Mouse (Mus musculus) G1E (cell line): ENCODE results near the gene Sorbs2. TPM values are rescaled to one million over a fixed set of nuclear protein-coding genes. Genes with fewer than 3 reads are reported as not detected.

Experiments used
- ATAC-seq: 2 replicates; pipeline ENCODE4 v1.8.0; 2016; ENCODE audit warnings: mild to moderate bottlenecking; ENCODE audit not compliant: insufficient number of reproducible peaks, poor library complexity, low FRiP score, severe bottlenecking; ENCODE audit errors: extremely low read depth
- DNase-seq: peaks from one replicate; pipeline ENCODE4 v3.0.0; 2012; ENCODE audit warnings: low spot score
- H3K27me3 ChIP-seq: 2 replicates; pipeline ENCODE4 v1.6.1; 2012; ENCODE audit warnings: mild to moderate bottlenecking, low read length, inconsistent platforms; ENCODE audit not compliant: insufficient read depth
- H3K36me3 ChIP-seq: replicated peaks from 2 replicates; pipeline ENCODE3; 2012; ENCODE audit warnings: mild to moderate bottlenecking, inconsistent platforms
- H3K4me1 ChIP-seq: 2 replicates; pipeline ENCODE4 v1.6.1; 2012; ENCODE audit warnings: low read depth, low read length, inconsistent platforms, mixed read lengths; ENCODE audit not compliant: insufficient read depth
- H3K4me3 ChIP-seq: 2 replicates; pipeline ENCODE4 v1.5.1; 2012; ENCODE audit warnings: low read depth, mild to moderate bottlenecking, inconsistent platforms, low read length, moderate library complexity, mixed read lengths
- H3K9me3 ChIP-seq: replicated peaks from 2 replicates; pipeline ENCODE4 v1.6.1; 2012; ENCODE audit warnings: inconsistent platforms
- CTCF ChIP-seq: IDR thresholded peaks from 2 replicates; pipeline ENCODE4 v1.5.1; 2012; ENCODE audit warnings: low read depth, low read length, inconsistent platforms, mixed read lengths
- GATA1 ChIP-seq: IDR thresholded peaks from 2 replicates; pipeline ENCODE4 v1.6.1; 2012; ENCODE audit warnings: borderline replicate concordance, low read length, inconsistent platforms, mixed read lengths
- GATA2 ChIP-seq: IDR thresholded peaks from 2 replicates; pipeline ENCODE4 v1.6.1; 2012; ENCODE audit warnings: low read depth, low read length, inconsistent platforms, borderline replicate concordance
- POLR2AphosphoS5 ChIP-seq: IDR thresholded peaks from 2 replicates; pipeline ENCODE4 v1.6.1; 2012; ENCODE audit warnings: low read depth, low read length, inconsistent platforms; ENCODE audit not compliant: insufficient replicate concordance
- TAL1 ChIP-seq: conservative IDR thresholded peaks from 2 replicates; pipeline ENCODE4 v1.6.1; 2012; ENCODE audit warnings: low read depth, low read length, inconsistent platforms, mixed read lengths
- polyA plus RNA-seq: library from polyadenylated mRNA; stranded (reverse); fragments of >175 nt; gene quantifications from 2 replicates; pipeline ENCODE4 v1.2.3, GENCODE M21; 2012
- total RNA-seq, 2 experiments: library from RNA; stranded (forward) in 1 of 2; stranded (reverse) in 1 of 2; fragments of 200-1000 nt in 1 of 2; fragments of >200 nt in 1 of 2; fragmentation: Nextera tagmentation in 1 of 2; gene quantifications; 2 replicates each; pipeline ENCODE4 v1.2.3; 2014 to 2017

Sorbs2 gene
- not detected in 2 replicates for total RNA-seq (2014; fragmentation: Nextera tagmentation)
- 0.23 and 0.49 TPM in 2 replicates for total RNA-seq (2017)
- polyA plus RNA-seq: not detected in 2 replicates

- DNase-seq (no peak), ATAC-seq (no peak)
- Histone ChIP-seq H3K36me3 (no peaks in the 10 kb centered on the region), H3K4me3 (no peak within 1 kb of the TSS), H3K4me1 (no peaks in the 10 kb centered on the region), H3K27me3 (no peaks in the 10 kb centered on the region), H3K9me3 (peaks cover 26% of the 10 kb centered on the region)
- TF ChIP-seq POLR2AphosphoS5: no peak
- TF ChIP-seq CTCF: no peak
- TF ChIP-seq GATA2: no peak
- TF ChIP-seq TAL1: no peak
- TF ChIP-seq GATA1: no peak
Measured at GRCm38 (mm10) chr8:45507634-45508321, at the start of gene Sorbs2. Sorbs2 (plus strand) TSS chr8:45507788.

DNA sequence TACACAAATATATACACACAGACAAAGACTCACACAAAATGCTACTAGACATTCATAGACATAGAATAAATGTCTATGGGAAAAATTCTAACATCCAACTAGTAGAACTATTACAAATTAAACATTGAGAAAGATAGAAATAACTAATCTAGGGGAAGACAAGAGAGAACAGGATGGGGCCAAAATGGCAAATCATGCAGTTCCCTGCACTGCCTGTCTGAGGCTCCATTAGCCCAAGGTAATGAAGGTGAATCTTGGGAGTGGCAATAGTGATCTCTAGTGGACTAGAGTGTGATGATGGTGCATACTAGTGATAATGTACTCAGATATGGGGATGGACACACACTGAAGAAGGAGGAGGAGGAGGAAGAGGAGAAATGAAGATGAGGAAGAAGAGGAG lies 49.7 kb upstream of the Sorbs2 start:
- DNase-seq: no peak
- ATAC-seq: no peak
- Histone ChIP-seq H3K36me3 (no peaks in the 10 kb centered on the region), H3K9me3 (peaks cover 17% of the 10 kb centered on the region), H3K27me3 (no peaks in the 10 kb centered on the region), H3K4me3 (no peak overlapping the region), H3K4me1 (no peaks in the 10 kb centered on the region)
- TF ChIP-seq GATA1: no peak
- no peak for TF ChIP-seq TAL1
- no peak for TF ChIP-seq POLR2AphosphoS5
- no peak for TF ChIP-seq GATA2
- TF ChIP-seq CTCF: no peak

GRCm38 (mm10) chr8:45469006-45469405 lies 38.6 kb upstream of the Sorbs2 start:
- TF ChIP-seq TAL1 (no peak), GATA2 (no peak), GATA1 (no peak), CTCF (no peak), POLR2AphosphoS5 (no peak)
- Histone ChIP-seq H3K36me3 (no peaks in the 10 kb centered on the region), H3K4me1 (no peaks in the 10 kb centered on the region), H3K9me3 (peaks cover 7% of the 10 kb centered on the region; the same call in 1 of the 2 replicates), H3K27me3 (no peaks in the 10 kb centered on the region), H3K4me3 (no peak overlapping the region)
- DNase-seq (no peak), ATAC-seq (no peak)

GRCm38 (mm10) chr8:45469507-45470178 lies 37.9 kb upstream of the Sorbs2 start:
- Histone ChIP-seq H3K27me3 (no peaks in the 10 kb centered on the region), H3K36me3 (no peaks in the 10 kb centered on the region), H3K9me3 (peaks cover 7% of the 10 kb centered on the region; the same call in 1 of the 2 replicates), H3K4me1 (no peaks in the 10 kb centered on the region), H3K4me3 (no peak overlapping the region)
- TF ChIP-seq GATA1: no peak
- no peak for TF ChIP-seq CTCF
- no peak for TF ChIP-seq GATA2
- no peak for TF ChIP-seq POLR2AphosphoS5
- no peak for TF ChIP-seq TAL1
- DNase-seq (no peak), ATAC-seq (no peak)

DNA sequence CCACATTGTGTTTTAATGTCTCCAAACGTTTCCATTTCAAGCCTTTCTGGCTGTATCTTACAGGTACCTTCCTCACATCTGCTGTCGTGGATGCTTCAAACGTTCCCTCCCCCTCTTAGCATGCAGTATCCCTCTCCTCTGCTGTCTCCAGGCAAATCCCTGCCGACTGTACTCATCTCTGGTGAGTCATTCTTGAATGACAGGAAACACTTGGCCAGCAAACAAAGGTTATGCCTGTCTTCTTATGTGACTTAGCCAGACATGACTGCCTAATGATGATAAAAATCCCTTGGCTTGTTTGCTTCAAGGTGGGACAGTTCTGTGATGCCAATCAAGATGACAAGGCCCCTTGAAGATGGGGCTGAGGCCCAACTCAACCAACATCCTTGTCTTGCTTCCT lies 26.7 kb upstream of the Sorbs2 start:
- peaks cover 14% of the 10 kb centered on the region for H3K9me3 ChIP-seq
- no peak overlapping the region for H3K4me3 ChIP-seq
- H3K36me3 ChIP-seq: no peaks in the 10 kb centered on the region
- no peak for TF ChIP-seq TAL1
- no peak for TF ChIP-seq CTCF
- TF ChIP-seq GATA1: no peak
- TF ChIP-seq GATA2: no peak
- no peak for TF ChIP-seq POLR2AphosphoS5
- H3K4me1 ChIP-seq: no peaks in the 10 kb centered on the region
- no peak for ATAC-seq
- DNase-seq: no peak
- H3K27me3 ChIP-seq: no peaks in the 10 kb centered on the region

- TF ChIP-seq POLR2AphosphoS5: no peak
- TF ChIP-seq GATA2: no peak
- TF ChIP-seq TAL1: no peak
- TF ChIP-seq CTCF: no peak
- no peak for TF ChIP-seq GATA1
- Histone ChIP-seq H3K27me3 (no peaks in the 10 kb centered on the region), H3K4me1 (no peaks in the 10 kb centered on the region), H3K9me3 (peaks cover 17% of the 10 kb centered on the region; the same call in 1 of the 2 replicates), H3K36me3 (no peaks in the 10 kb centered on the region), H3K4me3 (no peak overlapping the region)
- DNase-seq (no peak), ATAC-seq (no peak)
Measured at GRCm38 (mm10) chr8:45486281-45486680, 21.3 kb upstream of the Sorbs2 start.
